Mouse (Mus musculus) bone marrow, adult 2 months (tissue): ENCODE results near the gene Scnn1b.

ENCODE experiments used
- CTCF ChIP-seq: fragments of 200-500 bp; IDR thresholded peaks from 2 replicates; pipeline ENCODE4 v1.5.1; 2011; ENCODE audit warnings: low read length, control low read depth; ENCODE audit not compliant: control insufficient read depth, insufficient read depth
- POLR2A ChIP-seq: fragments of 200-500 bp; IDR thresholded peaks from 2 replicates; pipeline ENCODE4 v1.6.1; 2011; ENCODE audit warnings: low read depth, mild to moderate bottlenecking, control low read depth, low read length, borderline replicate concordance; ENCODE audit not compliant: control insufficient read depth

DNA sequence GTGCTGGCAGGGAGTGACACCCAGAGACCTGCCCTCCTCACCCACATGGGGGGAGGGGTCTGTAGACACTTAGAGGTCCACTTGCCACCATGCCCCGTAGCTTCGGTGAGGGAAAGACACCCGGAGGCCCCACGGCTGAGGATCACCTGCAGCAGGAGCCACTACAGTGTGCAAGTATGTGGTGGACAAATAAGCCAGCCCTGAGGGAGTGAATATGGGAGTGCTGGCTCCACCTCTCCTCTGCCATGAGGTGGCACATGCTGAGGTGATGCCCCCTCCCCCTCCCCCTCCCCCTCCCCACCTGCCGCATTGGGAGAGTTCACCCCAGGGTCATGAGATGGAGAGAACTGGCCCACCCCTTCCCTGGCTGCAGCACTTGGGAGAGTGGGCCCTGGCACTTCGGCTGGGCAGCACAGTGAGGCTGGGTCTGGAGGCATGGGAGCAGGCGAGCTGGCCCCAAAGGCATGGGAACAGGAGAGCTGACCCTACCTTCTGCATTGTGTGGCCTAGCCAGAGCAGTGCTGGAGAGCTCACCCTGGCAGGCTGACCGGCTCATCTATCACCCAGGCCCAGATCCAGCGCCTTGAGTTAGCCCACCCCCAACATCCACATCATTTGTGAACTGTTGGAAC is 16.2 kb upstream of the Scnn1b start:
- TF ChIP-seq POLR2A (no peak), CTCF (no peak)
